Mouse (Mus musculus): ENCODE results near the gene Limch1. TPM values are rescaled to one million over a fixed set of nuclear protein-coding genes. Genes with fewer than 3 reads are reported as not detected.
A peak's percentile ranks its signal among the peaks of the same experiment; 100 is the strongest.

Gene Limch1
- polyA plus RNA-seq, 1 experiment from 2014 or later, result 41.1 TPM

GRCm38 (mm10) chr5:66967147-66967546 is 221.5 kb downstream of the Limch1 start:
- H3K27me3 ChIP-seq, result no peaks in the 10 kb centered on the region
- no peak for DNase-seq (ENCODE audit: low read depth, low spot score)
- ChIA-PET POLR2A (no interaction called here), CTCF (no interaction called here)
- no peak for TF ChIP-seq CTCF (IDR thresholded peaks at IDR 0.05)
- in situ Hi-C loops (cut with MboI; ENCODE audit: low pct_unique_long_range_greater_than_20kb), result no loop called here
- ATAC-seq, result no peak

GRCm38 (mm10) chr5:66967646-66968045 is 222.0 kb downstream of the Limch1 start:
- no peaks in the 10 kb centered on the region for H3K27me3 ChIP-seq
- in situ Hi-C loops (cut with MboI; ENCODE audit: low pct_unique_long_range_greater_than_20kb), result no loop called here
- CTCF ChIA-PET, result no interaction called here
- POLR2A ChIA-PET, result no interaction called here
- DNase-seq (ENCODE audit: low read depth, low spot score) (no peak), ATAC-seq (no peak)
- no peak for TF ChIP-seq CTCF (IDR thresholded peaks at IDR 0.05)

- H3K27me3 ChIP-seq, result no peaks in the 10 kb centered on the region
- DNase-seq (ENCODE audit: low read depth, low spot score) (peak; percentile 71), ATAC-seq (peak; percentile 70)
- in situ Hi-C loops (cut with MboI; ENCODE audit: low pct_unique_long_range_greater_than_20kb), result no loop called here
- TF ChIP-seq CTCF (IDR thresholded peaks at IDR 0.05), result no peak
- ChIA-PET CTCF (interaction anchor here (0.6 to 1.6 kb wide), 5 partner anchors 20 to 75 kb away, joined by 3 to 8 read pairs (median 4); no protein-coding TSS in a partner anchor), POLR2A (no interaction called here)
Measured at GRCm38 (mm10) chr5:66968059-66968833, 222.6 kb downstream of the Limch1 start.

- POLR2A ChIA-PET, result no interaction called here
- DNase-seq (ENCODE audit: low read depth, low spot score) (no peak), ATAC-seq (no peak)
- in situ Hi-C loops (cut with MboI; ENCODE audit: low pct_unique_long_range_greater_than_20kb), result no loop called here
- CTCF ChIA-PET, result interaction anchor here (0.6 to 1.6 kb wide), 6 partner anchors 20 to 76 kb away, joined by 3 to 8 read pairs (median 4); no protein-coding TSS in a partner anchor
- no peaks in the 10 kb centered on the region for H3K27me3 ChIP-seq
- TF ChIP-seq CTCF (IDR thresholded peaks at IDR 0.05), result no peak
Measured at GRCm38 (mm10) chr5:66968925-66969711, 223.5 kb downstream of the Limch1 start.

- TF ChIP-seq CTCF (IDR thresholded peaks at IDR 0.05), result no peak
- no peak for ATAC-seq
- ChIA-PET POLR2A (no interaction called here), CTCF (interaction anchor here (1.0 to 2.4 kb wide), 3 partner anchors 8 to 22 kb away, joined by 3 to 8 read pairs (median 3); no protein-coding TSS in a partner anchor)
- in situ Hi-C loops (cut with MboI; ENCODE audit: low pct_unique_long_range_greater_than_20kb), result loop anchor here (25.0 kb wide), 1 partner anchor 713 kb away; the partner anchor contains the start of gene Nsun7
- DNase-seq (ENCODE audit: low read depth, low spot score), result no peak
- no peaks in the 10 kb centered on the region for H3K27me3 ChIP-seq
Measured at GRCm38 (mm10) chr5:66975621-66976020, 230.0 kb downstream of the Limch1 start.

- ChIA-PET CTCF (interaction anchor here (0.7 to 2.2 kb wide), 2 partner anchors 9 to 13 kb away, joined by 3 to 8 read pairs; no protein-coding TSS in a partner anchor), POLR2A (no interaction called here)
- DNase-seq (ENCODE audit: low read depth, low spot score), result no peak
- no peaks in the 10 kb centered on the region for H3K27me3 ChIP-seq
- in situ Hi-C loops (cut with MboI; ENCODE audit: low pct_unique_long_range_greater_than_20kb), result loop anchor here (25.0 kb wide), 1 partner anchor 717 kb away; the partner anchor contains the start of gene Nsun7
- no peak for ATAC-seq
- no peak for TF ChIP-seq CTCF (IDR thresholded peaks at IDR 0.05)
Measured at GRCm38 (mm10) chr5:66979332-66980218, 233.9 kb downstream of the Limch1 start.

- in situ Hi-C loops (cut with MboI; ENCODE audit: low pct_unique_long_range_greater_than_20kb), result loop anchor here (25.0 kb wide), 1 partner anchor 719 kb away; the partner anchor contains the start of gene Nsun7
- POLR2A ChIA-PET, result no interaction called here
- CTCF ChIA-PET, result interaction anchor here (0.7 to 2.2 kb wide), 2 partner anchors 8 to 35 kb away, joined by 3 to 8 read pairs; no protein-coding TSS in a partner anchor
- TF ChIP-seq CTCF (IDR thresholded peaks at IDR 0.05), result no peak
- ATAC-seq (no peak), DNase-seq (ENCODE audit: low read depth, low spot score) (no peak)
- no peaks in the 10 kb centered on the region for H3K27me3 ChIP-seq
Measured at GRCm38 (mm10) chr5:66980862-66981261, 235.2 kb downstream of the Limch1 start.

GRCm38 (mm10) chr5:66983104-66983503 is 237.5 kb downstream of the Limch1 start:
- ATAC-seq, result no peak
- TF ChIP-seq CTCF (IDR thresholded peaks at IDR 0.05), result no peak
- POLR2A ChIA-PET, result no interaction called here
- CTCF ChIA-PET, result interaction anchor here (1.1 to 1.5 kb wide), 3 partner anchors 7 to 272 kb away, joined by 3 read pairs; no protein-coding TSS in a partner anchor
- no peaks in the 10 kb centered on the region for H3K27me3 ChIP-seq
- in situ Hi-C loops (cut with MboI; ENCODE audit: low pct_unique_long_range_greater_than_20kb), result loop anchor here (25.0 kb wide), 1 partner anchor 721 kb away; the partner anchor contains the start of gene Nsun7
- DNase-seq (ENCODE audit: low read depth, low spot score), result no peak

GRCm38 (mm10) chr5:66988926-66989325 is 243.3 kb downstream of the Limch1 start:
- peak; percentile 55 for TF ChIP-seq CTCF (IDR thresholded peaks at IDR 0.05)
- ChIA-PET POLR2A (no interaction called here), CTCF (interaction anchor here (1.1 to 2.3 kb wide), 9 partner anchors 9 to 280 kb away, joined by 3 to 8 read pairs (median 4); no protein-coding TSS in a partner anchor)
- H3K27me3 ChIP-seq, result no peaks in the 10 kb centered on the region
- ATAC-seq (no peak), DNase-seq (ENCODE audit: low read depth, low spot score) (no peak)
- in situ Hi-C loops (cut with MboI; ENCODE audit: low pct_unique_long_range_greater_than_20kb), result loop anchor here (25.0 kb wide), 1 partner anchor 727 kb away; the partner anchor contains the start of gene Nsun7
